Mouse (Mus musculus) C2C12 (cell line): ENCODE data around the gene Abhd16a.

ENCODE experiments used
- CTCF ChIP-seq: IDR thresholded peaks from one replicate; pipeline ENCODE4 v1.5.1; 2011; ENCODE audit not compliant: control insufficient read depth, insufficient read depth, insufficient read length
- FOSL1 ChIP-seq: IDR thresholded peaks from one replicate; pipeline ENCODE4 v1.8.0; 2011; ENCODE audit warnings: mild to moderate bottlenecking, low read length; ENCODE audit not compliant: poor library complexity, insufficient read depth, severe bottlenecking
- MAX ChIP-seq: IDR thresholded peaks from one replicate; pipeline ENCODE4 v1.6.1; 2011; ENCODE audit warnings: mild to moderate bottlenecking, control low read depth
- MYOG ChIP-seq: IDR thresholded peaks from one replicate; pipeline ENCODE4 v1.6.1; 2011; ENCODE audit not compliant: control insufficient read depth, insufficient read length; ENCODE audit errors: extremely low read depth
- USF1 ChIP-seq: IDR thresholded peaks from one replicate; pipeline ENCODE4 v1.6.1; 2011; ENCODE audit warnings: low read depth, mild to moderate bottlenecking, control low read depth, moderate library complexity

- TF ChIP-seq CTCF (no peak), MYOG (no peak), FOSL1 (no peak), MAX (no peak), USF1 (no peak)
These were observed 38.0 kb downstream of the Abhd16a start for GRCm38 (mm10) chr17:35127017-35127416.
